18 mouse cellular contexts compared by ENCODE assay signal in genomic region chr13:104155106-104155505, GRCm38 (mm10). TPM values are rescaled to one million over a fixed set of nuclear protein-coding genes. Genes with fewer than 3 reads are reported as not detected.
"Had no signal": no experiment of that assay in that cellular context is flagged by ENCODE, and none has a peak within 500 bp of the region (broad histone marks: within the 10 kb centered on the region; RNA-seq: fewer than 3 reads in every experiment).

No protein-coding gene starts in this region.

- H3K9me3 ChIP-seq: lung, embryonic 15.5 days; megakaryocyte, embryonic 14.5 days; midbrain, embryonic 13.5 days; midbrain, embryonic 15.5 days; neural tube, embryonic 12.5 days; stomach, embryonic 15.5 days had no signal

- H3K4me2 ChIP-seq: lung, embryonic 15.5 days; midbrain, embryonic 11.5 days; midbrain, embryonic 13.5 days; midbrain, embryonic 15.5 days; neural tube, embryonic 12.5 days; stomach, embryonic 15.5 days had no signal

- H3K27me3 ChIP-seq: lung, embryonic 15.5 days; megakaryocyte, embryonic 14.5 days; midbrain, embryonic 13.5 days; midbrain, embryonic 15.5 days; neural tube, embryonic 12.5 days; stomach, embryonic 15.5 days had no signal

- H3K4me1 ChIP-seq: lung, embryonic 15.5 days; midbrain, embryonic 13.5 days; midbrain, embryonic 15.5 days; neural tube, embryonic 12.5 days; stomach, embryonic 15.5 days had no signal

- H3K27ac ChIP-seq: lung, embryonic 15.5 days; macrophage; midbrain, embryonic 13.5 days; midbrain, embryonic 15.5 days; neural tube, embryonic 12.5 days; stomach, embryonic 15.5 days; stomach, postnatal 0 days had no signal

- ATAC-seq: lung, postnatal 0 days; midbrain, embryonic 13.5 days; midbrain, embryonic 15.5 days had no signal

- H3K4me3 ChIP-seq: lung, embryonic 15.5 days; megakaryocyte, embryonic 14.5 days; midbrain, embryonic 13.5 days; midbrain, embryonic 15.5 days; neural tube, embryonic 12.5 days; stomach, embryonic 15.5 days had no signal

- DNase-seq: lung, adult 2 months; lung, postnatal 14 days; lung, postnatal 36 days; right cerebral cortex, postnatal 14 days; thymus, adult 2 months; thymus, postnatal 25 days; thymus, postnatal 4 days had no signal

- H3K9ac ChIP-seq: lung, embryonic 15.5 days; midbrain, embryonic 13.5 days; midbrain, embryonic 15.5 days; neural tube, embryonic 12.5 days; stomach, embryonic 15.5 days had no signal

RNA-seq across cellular contexts. Expression of gene Sgtb, which starts 45.6 kb away (rescaled TPM):
- total RNA-seq: megakaryocyte progenitor cell, adult 5-6 weeks had no signal
